Mouse (Mus musculus): ENCODE data around the gene Slc43a2. TPM values are rescaled to one million over a fixed set of nuclear protein-coding genes. Genes with fewer than 3 reads are reported as not detected.

Gene Slc43a2
- total and polyA plus RNA-seq, 2 experiments from 2014 or later, result 20.4 to 34.5 TPM

- H3K27me3 ChIP-seq (ENCODE audit: insufficient read depth, low read length), result no peaks in the 10 kb centered on the region
- H3K36me3 ChIP-seq (ENCODE audit: insufficient read depth, low read length), result peaks cover 23% of the 10 kb centered on the region
- no peak overlapping the region for H3K4me2 ChIP-seq (ENCODE audit: low read depth, low read length, poor library complexity, severe bottlenecking)
- 78% methylated on average over 9 of the region's 9 CpGs for WGBS
- H3K27ac ChIP-seq (ENCODE audit: low read depth, low read length), result no peak overlapping the region
- H3K9ac ChIP-seq (replicated peaks; ENCODE audit: low read length, poor library complexity, severe bottlenecking), result no peak overlapping the region
- H3K4me3 ChIP-seq (ENCODE audit: low read depth, low read length), result no peak overlapping the region
- DNase-seq (ENCODE audit: low spot score) (no peak), ATAC-seq (ENCODE audit: low FRiP score) (no peak)
- peaks cover 5% of the 10 kb centered on the region; the same call in 1 of the 2 replicates for H3K4me1 ChIP-seq (ENCODE audit: insufficient read depth, low read length)
- H3K9me3 ChIP-seq (ENCODE audit: low read length), result no peaks in the 10 kb centered on the region
- no peak for TF ChIP-seq CTCF (IDR thresholded peaks at IDR 0.05)
Observed at GRCm38 (mm10) chr11:75512301-75513018, 19.0 kb upstream of the Slc43a2 start.

- no peak for ATAC-seq (ENCODE audit: low FRiP score)
- Histone ChIP-seq H3K4me3 (ENCODE audit: low read depth, low read length) (no peak within 1 kb of the TSS), H3K4me1 (ENCODE audit: insufficient read depth, low read length) (peaks cover 5% of the 10 kb centered on the region; the same call in 1 of the 2 replicates), H3K4me2 (ENCODE audit: low read depth, low read length, poor library complexity, severe bottlenecking) (no peak within 1 kb of the TSS), H3K9ac (replicated peaks; ENCODE audit: low read length, poor library complexity, severe bottlenecking) (no peak within 1 kb of the TSS), H3K36me3 (ENCODE audit: insufficient read depth, low read length) (peaks cover 14% of the 10 kb centered on the region), H3K27me3 (ENCODE audit: insufficient read depth, low read length) (no peaks in the 10 kb centered on the region), H3K9me3 (ENCODE audit: low read length) (no peaks in the 10 kb centered on the region), H3K27ac (ENCODE audit: low read depth, low read length) (no peak within 1 kb of the TSS)
- TF ChIP-seq CTCF (IDR thresholded peaks at IDR 0.05), result no peak
- WGBS, result 56% methylated on average over 8 of the region's 8 CpGs
- DNase-seq (ENCODE audit: low spot score), result no peak
Observed at GRCm38 (mm10) chr11:75513336-75513735, 18.2 kb upstream of the Slc43a2 start, which contains the start of gene Scarf1. TSS of gene Scarf1 (plus strand) at chr11:75513540.

- Histone ChIP-seq H3K9ac (replicated peaks; ENCODE audit: low read length, poor library complexity, severe bottlenecking) (no peak overlapping the region), H3K4me3 (ENCODE audit: low read depth, low read length) (no peak overlapping the region), H3K27ac (ENCODE audit: low read depth, low read length) (no peak overlapping the region), H3K27me3 (ENCODE audit: insufficient read depth, low read length) (no peaks in the 10 kb centered on the region), H3K9me3 (ENCODE audit: low read length) (no peaks in the 10 kb centered on the region), H3K36me3 (ENCODE audit: insufficient read depth, low read length) (no peaks in the 10 kb centered on the region), H3K4me1 (ENCODE audit: insufficient read depth, low read length) (no peaks in the 10 kb centered on the region), H3K4me2 (ENCODE audit: low read depth, low read length, poor library complexity, severe bottlenecking) (no peak overlapping the region)
- TF ChIP-seq CTCF (IDR thresholded peaks at IDR 0.05), result no peak
- no peak for ATAC-seq (ENCODE audit: low FRiP score)
- 89% methylated on average over 25 of the region's 25 CpGs for WGBS
- no peak for DNase-seq (ENCODE audit: low spot score)
Observed at GRCm38 (mm10) chr11:75515186-75515585, 16.3 kb upstream of the Slc43a2 start.

GRCm38 (mm10) chr11:75519834-75520633 lies 11.5 kb upstream of the Slc43a2 start:
- DNase-seq (ENCODE audit: low spot score) (no peak), ATAC-seq (ENCODE audit: low FRiP score) (no peak)
- Histone ChIP-seq H3K36me3 (ENCODE audit: insufficient read depth, low read length) (no peaks in the 10 kb centered on the region), H3K27me3 (ENCODE audit: insufficient read depth, low read length) (no peaks in the 10 kb centered on the region), H3K9me3 (ENCODE audit: low read length) (no peaks in the 10 kb centered on the region), H3K9ac (replicated peaks; ENCODE audit: low read length, poor library complexity, severe bottlenecking) (no peak overlapping the region), H3K4me3 (ENCODE audit: low read depth, low read length) (no peak overlapping the region), H3K4me2 (ENCODE audit: low read depth, low read length, poor library complexity, severe bottlenecking) (no peak overlapping the region), H3K4me1 (ENCODE audit: insufficient read depth, low read length) (no peaks in the 10 kb centered on the region), H3K27ac (ENCODE audit: low read depth, low read length) (no peak overlapping the region)
- no peak for TF ChIP-seq CTCF (IDR thresholded peaks at IDR 0.05)
- 78% methylated on average over 15 of the region's 15 CpGs for whole genome bisulfite sequencing

GRCm38 (mm10) chr11:75521609-75522008 lies 9.9 kb upstream of the Slc43a2 start:
- Histone ChIP-seq H3K9ac (replicated peaks; ENCODE audit: low read length, poor library complexity, severe bottlenecking) (no peak overlapping the region), H3K27ac (ENCODE audit: low read depth, low read length) (no peak overlapping the region), H3K9me3 (ENCODE audit: low read length) (no peaks in the 10 kb centered on the region), H3K4me3 (ENCODE audit: low read depth, low read length) (no peak overlapping the region), H3K27me3 (ENCODE audit: insufficient read depth, low read length) (no peaks in the 10 kb centered on the region), H3K4me2 (ENCODE audit: low read depth, low read length, poor library complexity, severe bottlenecking) (no peak overlapping the region), H3K4me1 (ENCODE audit: insufficient read depth, low read length) (no peaks in the 10 kb centered on the region), H3K36me3 (ENCODE audit: insufficient read depth, low read length) (no peaks in the 10 kb centered on the region)
- no peak for DNase-seq (ENCODE audit: low spot score)
- no peak for TF ChIP-seq CTCF (IDR thresholded peaks at IDR 0.05)
- no peak for ATAC-seq (ENCODE audit: low FRiP score)
- WGBS, result 84% methylated on average over 4 of the region's 4 CpGs

GRCm38 (mm10) chr11:75522793-75523192 lies 8.7 kb upstream of the Slc43a2 start:
- H3K4me2 ChIP-seq (ENCODE audit: low read depth, low read length, poor library complexity, severe bottlenecking), result no peak overlapping the region
- H3K4me1 ChIP-seq (ENCODE audit: insufficient read depth, low read length), result no peaks in the 10 kb centered on the region
- H3K27me3 ChIP-seq (ENCODE audit: insufficient read depth, low read length), result no peaks in the 10 kb centered on the region
- H3K36me3 ChIP-seq (ENCODE audit: insufficient read depth, low read length), result no peaks in the 10 kb centered on the region
- ATAC-seq (ENCODE audit: low FRiP score) (no peak), DNase-seq (ENCODE audit: low spot score) (no peak)
- no peak overlapping the region for H3K9ac ChIP-seq (replicated peaks; ENCODE audit: low read length, poor library complexity, severe bottlenecking)
- no peak overlapping the region for H3K27ac ChIP-seq (ENCODE audit: low read depth, low read length)
- 86% methylated on average over 2 of the region's 2 CpGs for WGBS
- TF ChIP-seq CTCF (IDR thresholded peaks at IDR 0.05), result no peak
- no peak overlapping the region for H3K4me3 ChIP-seq (ENCODE audit: low read depth, low read length)
- H3K9me3 ChIP-seq (ENCODE audit: low read length), result no peaks in the 10 kb centered on the region

Data from midbrain, postnatal 0 days (tissue).